Mouse (Mus musculus): ENCODE data around the gene Aimp2. TPM values are rescaled to one million over a fixed set of nuclear protein-coding genes. Genes with fewer than 3 reads are reported as not detected.

Aimp2 gene
- polyA plus RNA-seq, 1 experiment from 2014 or later = 83.7 TPM

DNA sequence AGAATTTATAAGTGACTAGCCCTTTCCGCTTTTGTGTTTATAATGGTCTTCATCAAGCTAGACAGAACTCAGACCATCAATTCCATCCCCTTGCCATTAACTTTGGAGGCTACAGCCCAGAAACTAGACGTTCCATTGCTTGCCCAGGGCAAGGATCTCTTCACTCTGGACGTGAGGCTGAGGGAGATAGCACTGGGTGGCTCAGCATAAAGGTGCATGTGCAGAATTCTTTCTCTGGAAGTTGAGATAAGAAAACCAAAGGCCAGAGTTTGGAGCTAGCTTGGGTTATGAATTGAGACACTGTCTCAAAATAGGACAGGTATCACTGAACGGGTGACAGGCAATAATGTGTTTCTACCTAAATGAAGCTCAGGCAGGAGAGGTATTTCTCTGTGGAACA is 5.8 kb downstream of the Aimp2 start:
- no peak for DNase-seq (ENCODE audit: low spot score)

DNA sequence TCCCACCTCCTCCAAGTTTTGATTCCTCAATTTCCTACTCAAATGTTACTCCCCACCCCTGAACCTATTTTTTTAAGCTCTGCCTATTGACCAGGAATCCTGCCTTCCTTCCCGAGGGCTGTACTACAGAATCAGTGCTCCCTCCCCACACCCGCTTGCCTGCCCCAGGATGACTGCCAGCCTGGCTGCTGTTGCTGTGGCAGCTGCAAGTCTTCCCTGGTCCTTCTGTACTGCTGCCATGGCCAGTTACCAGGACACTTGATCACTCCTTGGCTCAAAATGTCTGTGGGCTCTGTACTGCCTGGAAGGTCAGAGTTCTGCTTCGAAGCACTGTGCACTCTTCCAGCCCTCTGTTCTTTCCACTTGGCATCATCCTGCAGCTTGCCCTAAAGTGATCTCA is 7.5 kb downstream of the Aimp2 start:
- no peak for DNase-seq (ENCODE audit: low spot score)

GRCm38 (mm10) chr5:143897635-143898330 is 11.9 kb downstream of the Aimp2 start, which contains the start of gene Ankrd61:
TSS of gene Ankrd61 (minus strand) at chr5:143897685.
- DNase-seq (ENCODE audit: low spot score) = no peak

DNA sequence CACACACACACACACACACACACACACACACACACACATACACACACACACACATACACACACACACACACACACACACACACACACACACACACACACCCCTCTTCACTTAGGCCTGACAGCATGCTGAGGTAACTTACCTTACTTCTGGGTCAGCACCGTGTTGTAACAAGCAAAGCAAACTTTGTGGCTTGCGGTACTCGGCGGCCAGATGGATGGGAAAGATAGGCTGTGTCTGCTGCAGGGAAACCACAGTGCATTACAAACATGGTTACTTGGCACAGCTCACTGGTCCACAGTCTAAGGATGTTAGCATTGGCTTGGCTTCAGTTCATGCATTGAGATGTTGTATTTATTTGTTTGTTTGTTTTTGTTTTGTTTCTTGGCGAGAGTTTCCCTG is 16.3 kb downstream of the Aimp2 start:
- DNase-seq (ENCODE audit: low spot score) = no peak

DNA sequence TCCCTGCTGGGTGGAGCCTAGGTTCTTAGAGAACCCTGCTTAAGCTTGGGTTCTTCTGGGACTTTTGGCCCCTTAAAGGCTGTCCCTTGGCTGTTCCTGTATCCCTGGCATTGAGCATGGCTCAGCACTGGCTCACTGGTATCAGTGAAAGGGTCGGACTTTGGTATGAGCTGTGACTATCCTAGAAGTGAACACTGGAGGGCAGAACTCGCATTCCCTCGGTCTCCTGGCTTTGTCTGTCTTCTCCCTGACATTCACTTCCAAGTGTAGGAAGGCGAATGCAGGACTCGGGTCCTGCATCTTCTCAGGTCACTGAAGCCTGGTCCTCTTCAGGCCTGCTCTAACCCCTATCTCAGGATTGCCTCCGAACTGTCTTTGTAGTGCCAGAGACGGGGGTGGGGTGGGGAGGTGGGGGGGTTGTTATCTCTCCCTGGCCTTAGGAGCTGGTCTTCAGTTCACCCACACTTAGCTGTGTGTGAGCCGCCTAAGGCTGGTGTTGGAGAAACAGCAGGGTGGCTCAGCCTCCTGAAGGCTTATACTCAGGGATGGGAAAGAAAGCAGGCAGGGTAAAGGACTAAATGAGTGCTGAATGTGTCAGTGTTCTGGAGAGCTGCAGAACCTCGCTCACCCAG is 17.3 kb downstream of the Aimp2 start:
- DNase-seq (ENCODE audit: low spot score) = no peak

DNA sequence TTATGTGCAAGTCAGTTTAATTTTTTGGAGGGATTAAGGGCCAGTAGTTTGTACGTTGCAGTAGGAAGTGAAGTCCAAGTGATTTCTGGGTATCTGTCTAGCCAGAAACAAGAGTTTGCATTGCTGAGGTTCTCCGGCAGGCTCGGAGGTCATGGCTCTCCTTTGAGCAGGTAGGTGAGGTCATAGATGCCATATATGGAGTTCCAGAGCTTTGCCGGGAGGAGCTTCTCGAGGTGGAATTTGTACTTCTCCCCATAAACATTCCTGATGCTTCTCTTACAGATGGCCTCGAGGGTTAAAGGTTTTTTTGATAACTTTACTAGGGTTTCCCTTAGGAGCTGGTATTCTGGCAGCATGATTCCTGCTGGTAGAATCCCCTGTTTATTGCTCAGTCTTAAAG is 18.9 kb downstream of the Aimp2 start:
- DNase-seq (ENCODE audit: low spot score) = no peak

DNA sequence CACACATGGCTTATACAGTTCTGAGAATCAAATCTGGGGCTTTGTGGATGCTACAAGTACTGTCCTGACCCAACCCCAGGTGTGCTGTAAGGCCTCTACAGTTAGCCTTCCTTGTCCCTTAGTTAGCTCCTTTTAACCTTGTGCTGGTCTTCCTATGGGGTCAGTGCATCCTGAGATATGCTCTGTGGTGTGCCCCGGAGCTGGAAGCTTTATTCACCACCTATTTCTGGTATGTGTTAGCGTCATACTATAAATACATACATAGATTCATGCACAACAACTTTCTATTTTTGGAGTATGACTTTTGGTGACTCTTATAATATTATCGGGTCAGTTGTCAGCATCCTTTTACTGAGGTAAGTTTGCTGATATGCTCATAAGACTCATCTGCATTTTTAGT is 24.4 kb downstream of the Aimp2 start:
- DNase-seq (ENCODE audit: low spot score) = no peak

- no peak for DNase-seq (ENCODE audit: low spot score)
These were observed 35.1 kb downstream of the Aimp2 start for GRCm38 (mm10) chr5:143874571-143874970.

GRCm38 (mm10) chr5:143871547-143872169 is 38.0 kb downstream of the Aimp2 start:
- no peak for DNase-seq (ENCODE audit: low spot score)

Other genes starting within 250 kb of the Aimp2 start
- gene Usp42, start 177.6 kb downstream of the Aimp2 start, polyA plus RNA-seq (2015; fragmentation: Nextera tagmentation; extraction: Ambion mirVana) = 11.9 and 13.4 TPM in 2 replicates
- 30.3 and 30.9 TPM in 2 replicates for gene Eif2ak1, start 92.1 kb downstream of the Aimp2 start, polyA plus RNA-seq (2015; fragmentation: Nextera tagmentation; extraction: Ambion mirVana)
- 0.13 and 0.20 TPM in 2 replicates for gene Ankrd61, start 12.2 kb downstream of the Aimp2 start, polyA plus RNA-seq (2015; fragmentation: Nextera tagmentation; extraction: Ambion mirVana)
- 25.7 and 28.6 TPM in 2 replicates for gene Pms2, start 117 bp upstream of the Aimp2 start, polyA plus RNA-seq (2015; fragmentation: Nextera tagmentation; extraction: Ambion mirVana)
- gene Gm42421, start 18.3 kb upstream of the Aimp2 start, polyA plus RNA-seq (2015; fragmentation: Nextera tagmentation; extraction: Ambion mirVana) = 0.79 and 1.1 TPM in 2 replicates
- gene Rsph10b, start 23.2 kb upstream of the Aimp2 start, polyA plus RNA-seq (2015; fragmentation: Nextera tagmentation; extraction: Ambion mirVana) = 0.49 and 0.71 TPM in 2 replicates
- gene Ccz1, start 105.0 kb upstream of the Aimp2 start, polyA plus RNA-seq (2015; fragmentation: Nextera tagmentation; extraction: Ambion mirVana) = 80.3 and 87.6 TPM in 2 replicates
- gene Ocm, start 116.8 kb upstream of the Aimp2 start, polyA plus RNA-seq (2015; fragmentation: Nextera tagmentation; extraction: Ambion mirVana) = 0.30 and 0.58 TPM in 2 replicates
- 3.1 and 3.4 TPM in 2 replicates for gene Lmtk2, start 190.6 kb upstream of the Aimp2 start, polyA plus RNA-seq (2015; fragmentation: Nextera tagmentation; extraction: Ambion mirVana)